Mouse (Mus musculus): ENCODE measurements at regions not wholly inside any gene's neighbourhood (a gene's known extent, or its start where the extent isn't known, plus 50 kb on each side); places are given as distances from the start of the nearest gene placed in this dataset.

GRCm38 (mm10) chr9:32923925-32924324, 287.9 kb downstream of the Ets1 start:
- H3K27ac ChIP-seq = no peak overlapping the region
- no peak overlapping the region for H3K4me3 ChIP-seq
- no peak overlapping the region for H3K9ac ChIP-seq
- ATAC-seq = no peak
- H3K4me1 ChIP-seq = no peaks in the 10 kb centered on the region
- no peaks in the 10 kb centered on the region for H3K27me3 ChIP-seq (replicated peaks)
- H3K36me3 ChIP-seq = no peaks in the 10 kb centered on the region
- no peak overlapping the region for H3K4me2 ChIP-seq
- no peaks in the 10 kb centered on the region for H3K9me3 ChIP-seq (replicated peaks)

- Histone ChIP-seq H3K4me3 (no peak overlapping the region), H3K9me3 (replicated peaks) (no peaks in the 10 kb centered on the region), H3K36me3 (no peaks in the 10 kb centered on the region), H3K4me2 (no peak overlapping the region), H3K9ac (no peak overlapping the region), H3K27me3 (replicated peaks) (no peaks in the 10 kb centered on the region), H3K4me1 (no peaks in the 10 kb centered on the region), H3K27ac (no peak overlapping the region)
- no peak for ATAC-seq
- 64% methylated on average over 7 of the region's 7 CpGs for WGBS (ENCODE audit: insufficient replicate concordance)
Observed at GRCm38 (mm10) chr9:32924333-32924886, 288.4 kb downstream of the Ets1 start.

GRCm38 (mm10) chr9:32925036-32925435, 289.0 kb downstream of the Ets1 start:
- Histone ChIP-seq H3K27ac (no peak overlapping the region), H3K9ac (no peak overlapping the region), H3K4me3 (no peak overlapping the region), H3K4me1 (no peaks in the 10 kb centered on the region), H3K36me3 (no peaks in the 10 kb centered on the region), H3K4me2 (no peak overlapping the region), H3K27me3 (replicated peaks) (no peaks in the 10 kb centered on the region), H3K9me3 (replicated peaks) (no peaks in the 10 kb centered on the region)
- ATAC-seq = no peak
- 66% methylated on average over 6 of the region's 6 CpGs for WGBS (ENCODE audit: insufficient replicate concordance)

GRCm38 (mm10) chr9:32925720-32926595, 289.9 kb downstream of the Ets1 start:
- H3K4me3 ChIP-seq = no peak overlapping the region
- H3K27ac ChIP-seq = no peak overlapping the region
- no peaks in the 10 kb centered on the region for H3K36me3 ChIP-seq
- H3K27me3 ChIP-seq (replicated peaks) = no peaks in the 10 kb centered on the region
- H3K4me1 ChIP-seq = no peaks in the 10 kb centered on the region
- no peak for ATAC-seq
- WGBS (ENCODE audit: insufficient replicate concordance) = 63% methylated on average over 12 of the region's 12 CpGs
- no peaks in the 10 kb centered on the region for H3K9me3 ChIP-seq (replicated peaks)
- H3K4me2 ChIP-seq = no peak overlapping the region
- no peak overlapping the region for H3K9ac ChIP-seq

- no peak for ATAC-seq
- no peaks in the 10 kb centered on the region for H3K36me3 ChIP-seq
- 76% methylated on average over 1 of the region's 1 CpGs for WGBS (ENCODE audit: insufficient replicate concordance)
Observed at GRCm38 (mm10) chr9:32927656-32928055, 291.6 kb downstream of the Ets1 start.

GRCm38 (mm10) chr9:32928289-32929000, 292.4 kb downstream of the Ets1 start:
- 76% methylated on average over 8 of the region's 8 CpGs for WGBS (ENCODE audit: insufficient replicate concordance)
- Histone ChIP-seq H3K9ac (no peak overlapping the region), H3K4me1 (no peaks in the 10 kb centered on the region), H3K36me3 (no peaks in the 10 kb centered on the region), H3K4me2 (no peak overlapping the region), H3K9me3 (replicated peaks) (no peaks in the 10 kb centered on the region), H3K27ac (no peak overlapping the region), H3K27me3 (replicated peaks) (no peaks in the 10 kb centered on the region), H3K4me3 (no peak overlapping the region)
- ATAC-seq = no peak

More at GRCm38 (mm10) chr9:32927656-32928055, 291.6 kb downstream of the Ets1 start:
- H3K4me2 ChIP-seq = no peak overlapping the region
- no peak overlapping the region for H3K4me3 ChIP-seq
- H3K9ac ChIP-seq = no peak overlapping the region
- no peaks in the 10 kb centered on the region for H3K27me3 ChIP-seq (replicated peaks)
- H3K9me3 ChIP-seq (replicated peaks) = no peaks in the 10 kb centered on the region
- no peak overlapping the region for H3K27ac ChIP-seq
- no peaks in the 10 kb centered on the region for H3K4me1 ChIP-seq

GRCm38 (mm10) chr9:32929331-32929730, 293.3 kb downstream of the Ets1 start:
- H3K36me3 ChIP-seq = no peaks in the 10 kb centered on the region
- ATAC-seq = no peak
- no peaks in the 10 kb centered on the region for H3K4me1 ChIP-seq
- no peak overlapping the region for H3K4me2 ChIP-seq
- no peaks in the 10 kb centered on the region for H3K27me3 ChIP-seq (replicated peaks)
- no peaks in the 10 kb centered on the region for H3K9me3 ChIP-seq (replicated peaks)
- 44% methylated on average over 1 of the region's 1 CpGs for WGBS (ENCODE audit: insufficient replicate concordance)
- no peak overlapping the region for H3K9ac ChIP-seq
- no peak overlapping the region for H3K27ac ChIP-seq
- H3K4me3 ChIP-seq = no peak overlapping the region

GRCm38 (mm10) chr9:32929826-32930225, 293.8 kb downstream of the Ets1 start:
- Histone ChIP-seq H3K9ac (no peak overlapping the region), H3K4me1 (no peaks in the 10 kb centered on the region), H3K27ac (no peak overlapping the region), H3K9me3 (replicated peaks) (no peaks in the 10 kb centered on the region), H3K27me3 (replicated peaks) (no peaks in the 10 kb centered on the region), H3K4me2 (no peak overlapping the region), H3K4me3 (no peak overlapping the region), H3K36me3 (no peaks in the 10 kb centered on the region)
- 66% methylated on average over 3 of the region's 3 CpGs for WGBS (ENCODE audit: insufficient replicate concordance)
- no peak for ATAC-seq

- 61% methylated on average over 10 of the region's 10 CpGs for WGBS (ENCODE audit: insufficient replicate concordance)
- no peak overlapping the region for H3K9ac ChIP-seq
- no peaks in the 10 kb centered on the region for H3K36me3 ChIP-seq
- H3K27me3 ChIP-seq (replicated peaks) = no peaks in the 10 kb centered on the region
- H3K4me1 ChIP-seq = no peaks in the 10 kb centered on the region
- no peaks in the 10 kb centered on the region for H3K9me3 ChIP-seq (replicated peaks)
- H3K27ac ChIP-seq = no peak overlapping the region
- no peak for ATAC-seq
- no peak overlapping the region for H3K4me3 ChIP-seq
- no peak overlapping the region for H3K4me2 ChIP-seq
Observed at GRCm38 (mm10) chr9:32931266-32932005, 295.4 kb downstream of the Ets1 start.

GRCm38 (mm10) chr9:32933237-32934071, 297.4 kb downstream of the Ets1 start:
- Histone ChIP-seq H3K9ac (no peak overlapping the region), H3K4me2 (no peak overlapping the region), H3K4me3 (no peak overlapping the region), H3K36me3 (no peaks in the 10 kb centered on the region), H3K27ac (no peak overlapping the region), H3K4me1 (no peaks in the 10 kb centered on the region), H3K9me3 (replicated peaks) (no peaks in the 10 kb centered on the region), H3K27me3 (replicated peaks) (no peaks in the 10 kb centered on the region)
- WGBS (ENCODE audit: insufficient replicate concordance) = 69% methylated on average over 7 of the region's 7 CpGs
- ATAC-seq = no peak

- Histone ChIP-seq H3K9ac (no peak overlapping the region), H3K4me1 (no peaks in the 10 kb centered on the region), H3K4me3 (no peak overlapping the region), H3K36me3 (no peaks in the 10 kb centered on the region), H3K4me2 (no peak overlapping the region), H3K9me3 (replicated peaks) (no peaks in the 10 kb centered on the region), H3K27me3 (replicated peaks) (no peaks in the 10 kb centered on the region), H3K27ac (no peak overlapping the region)
- WGBS (ENCODE audit: insufficient replicate concordance) = 76% methylated on average over 1 of the region's 1 CpGs
- ATAC-seq = no peak
Observed at GRCm38 (mm10) chr9:32934436-32934835, 298.4 kb downstream of the Ets1 start.
